Mouse (Mus musculus) B cell, adult 62 days (primary cell): Measurements from ENCODE around the gene Slc25a54. TPM values are rescaled to one million over a fixed set of nuclear protein-coding genes. Genes with fewer than 3 reads are reported as not detected.

Experiments used
- total RNA-seq: library from RNA; stranded (reverse); gene quantifications from 4 replicates; pipeline ENCODE4 v1.2.4, GENCODE M21; 2023

Gene Slc25a54
- not detected in 4 replicates for total RNA-seq

GRCm38 (mm10) chr3:109080169-109080568 lies at the start of gene Slc25a54:
Gene Slc25a54, plus strand, starts transcription at chr3:109080469.

GRCm38 (mm10) chr3:109122641-109123530 lies 42.6 kb downstream of the Slc25a54 start, which contains the start of gene Slc25a24:
Gene Slc25a24, plus strand, starts transcription at chr3:109123149.

Other genes starting within 250 kb of the Slc25a54 start
- 67.4 to 78.1 TPM (median 72.6 TPM) in 4 replicates for gene Stxbp3, start 239.9 kb upstream of the Slc25a54 start, total RNA-seq
- 0.89 to 2.0 TPM (median 1.1 TPM) in 4 replicates for gene Fndc7, start 190.5 kb upstream of the Slc25a54 start, total RNA-seq
- 246 to 258 TPM (median 247 TPM) in 4 replicates for gene Prpf38b, start 168.7 kb upstream of the Slc25a54 start, total RNA-seq
- 0.52 TPM in 1 of 4 replicates, not detected in the others for gene Henmt1, start 140.6 kb upstream of the Slc25a54 start, total RNA-seq
- not detected in 4 replicates for gene Gm9857, start 140.0 kb upstream of the Slc25a54 start, total RNA-seq
- 8.6 to 10.3 TPM (median 9.0 TPM) in 4 replicates for gene Fam102b, start 52.9 kb upstream of the Slc25a54 start, total RNA-seq
- 2.6 to 5.3 TPM (median 3.5 TPM) in 4 replicates for gene Slc25a24, start 42.7 kb downstream of the Slc25a54 start, total RNA-seq